Mouse (Mus musculus): ENCODE measurements around the gene Tmem54.

- TF ChIP-seq CTCF (conservative IDR thresholded peaks at IDR 0.05; ENCODE audit: low read length): no peak
- no peak for TF ChIP-seq NANOG (IDR thresholded peaks at IDR 0.05; ENCODE audit: borderline replicate concordance, low read length)
Observed at GRCm38 (mm10) chr4:129062281-129063075, 42.9 kb upstream of the Tmem54 start.

All from E14TG2a.4 (cell line).